Mouse (Mus musculus) limb, embryonic 14.5 days (tissue): ENCODE results near the gene Comp. TPM values are rescaled to one million over a fixed set of nuclear protein-coding genes. Genes with fewer than 3 reads are reported as not detected.

Experiments used
- ATAC-seq: fragments of 200-750 bp; cut with Nextera tagmentation; 2 replicates; pipeline ENCODE4 v1.8.0; 2017; ENCODE audit warnings: low read depth, moderate number of reproducible peaks, moderate TSS enrichment; ENCODE audit not compliant: low FRiP score
- DNase-seq: peaks from one replicate; pipeline ENCODE4 v3.0.0-alpha.2; 2015; ENCODE audit warnings: low spot score
- H3K27ac ChIP-seq: fragments of 300-500 bp; sonication (generic); replicated peaks from 2 replicates; pipeline ENCODE4 v1.5.1; 2014; ENCODE audit warnings: low read depth, mild to moderate bottlenecking, low read length, moderate library complexity, mixed read lengths
- H3K27me3 ChIP-seq: fragments of 300-500 bp; sonication (generic); 2 replicates; pipeline ENCODE4 v1.6.1; 2014; ENCODE audit warnings: low read length, mixed read lengths; ENCODE audit not compliant: control insufficient read depth, insufficient read depth
- H3K36me3 ChIP-seq: fragments of 300-500 bp; sonication (generic); 2 replicates; pipeline ENCODE4 v1.6.1; 2014; ENCODE audit warnings: mild to moderate bottlenecking, low read length, moderate library complexity, mixed read lengths; ENCODE audit not compliant: control insufficient read depth, insufficient read depth
- H3K4me1 ChIP-seq: fragments of 300-500 bp; sonication (generic); 2 replicates; pipeline ENCODE4 v1.6.1; 2014; ENCODE audit warnings: antibody characterized with exemption, low read length, mixed read lengths; ENCODE audit not compliant: control insufficient read depth, insufficient read depth
- H3K4me2 ChIP-seq: fragments of 300-500 bp; sonication (generic); replicated peaks from 2 replicates; pipeline ENCODE4 v1.6.1; 2014; ENCODE audit warnings: low read depth, mild to moderate bottlenecking, low read length, moderate library complexity; ENCODE audit not compliant: severe bottlenecking
- H3K4me3 ChIP-seq: fragments of 300-500 bp; sonication (generic); replicated peaks from 2 replicates; pipeline ENCODE4 v1.5.1; 2014; ENCODE audit warnings: low read length
- H3K9ac ChIP-seq: fragments of 300-500 bp; sonication (generic); 2 replicates; pipeline ENCODE4 v1.6.1; 2014; ENCODE audit warnings: mild to moderate bottlenecking, low read depth, low read length, moderate library complexity; ENCODE audit not compliant: severe bottlenecking
- H3K9me3 ChIP-seq: fragments of 300-500 bp; sonication (generic); 2 replicates; pipeline ENCODE4 v1.6.1; 2016; ENCODE audit warnings: low read length; ENCODE audit not compliant: control insufficient read depth
- POLR2A ChIP-seq: fragments of 200-500 bp; IDR thresholded peaks from 2 replicates; pipeline ENCODE4 v1.8.0; 2012; ENCODE audit warnings: inconsistent platforms, mild to moderate bottlenecking, moderate library complexity, borderline replicate concordance; ENCODE audit not compliant: insufficient read depth, insufficient read length; ENCODE audit errors: extremely low read depth
- WGBS: fragments of 180-500 bp; shearing (Covaris S2); extraction: QIAGEN DNeasy Blood & Tissue Kit; methylation state at CpG from one replicate; pipeline ENCODE4 v1.1.7; 2014; 5-methylcytosine and 5-hydroxymethylcytosine counted together
- polyA plus RNA-seq, 2 experiments: library from polyadenylated mRNA; depleted of rRNA in 1 of 2; stranded (reverse) in 1 of 2; unstranded in 1 of 2; fragments of >200 nt; fragmentation: Nextera tagmentation in 1 of 2; extraction: Ambion mirVana in 1 of 2; gene quantifications; 2 replicates each; pipeline versions ENCODE4 v1.2.1 to v1.2.3; 2012 to 2014

Gene Comp
- polyA plus RNA-seq, 2 experiments = 46.3 to 136 TPM

DNA sequence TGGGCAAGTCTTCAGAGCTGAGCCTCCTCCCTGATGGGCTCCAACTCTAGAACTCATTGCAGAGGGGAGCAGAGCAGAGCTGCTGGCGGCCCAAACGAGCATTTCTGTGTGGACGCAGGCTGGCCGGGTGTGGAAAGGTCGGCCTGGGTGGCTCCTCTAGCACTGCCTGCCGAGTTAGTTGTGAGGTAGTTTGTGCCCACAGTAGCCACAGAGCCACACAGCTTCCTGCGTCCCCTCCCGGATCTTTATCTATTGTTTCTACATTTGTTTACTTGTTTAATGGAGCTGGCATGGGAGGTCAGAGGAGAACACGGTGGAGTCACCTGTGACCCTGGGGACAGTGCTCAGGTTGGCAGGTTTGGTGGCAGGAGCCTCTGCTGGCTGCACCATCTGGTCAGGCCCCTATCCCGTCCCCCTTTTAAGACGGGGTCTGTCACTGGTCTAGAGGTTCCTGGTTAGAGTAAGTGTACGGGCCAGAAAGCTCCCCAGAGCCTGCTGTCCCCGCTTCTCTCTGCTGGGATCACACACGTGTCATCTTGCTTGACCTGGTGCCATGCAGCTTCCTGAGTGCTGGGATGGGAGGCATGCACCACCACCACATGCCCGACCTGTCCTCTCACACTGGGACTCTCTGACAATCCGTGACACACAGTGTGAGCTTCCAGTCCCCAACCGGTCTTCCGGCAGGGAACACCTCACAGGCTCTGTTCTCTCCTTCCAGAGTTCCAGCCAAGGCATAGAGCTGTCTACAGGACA is 48.2 kb downstream of the Comp start:
- Histone ChIP-seq H3K4me2 (no peak overlapping the region), H3K9ac (no peak overlapping the region), H3K27me3 (no peaks in the 10 kb centered on the region), H3K36me3 (no peaks in the 10 kb centered on the region), H3K27ac (no peak overlapping the region), H3K9me3 (no peaks in the 10 kb centered on the region), H3K4me3 (no peak overlapping the region), H3K4me1 (peaks cover 33% of the 10 kb centered on the region)
- ATAC-seq (no peak), DNase-seq (no peak)
- no peak for TF ChIP-seq POLR2A
- 77% methylated on average over 13 of the region's 18 CpGs for WGBS

DNA sequence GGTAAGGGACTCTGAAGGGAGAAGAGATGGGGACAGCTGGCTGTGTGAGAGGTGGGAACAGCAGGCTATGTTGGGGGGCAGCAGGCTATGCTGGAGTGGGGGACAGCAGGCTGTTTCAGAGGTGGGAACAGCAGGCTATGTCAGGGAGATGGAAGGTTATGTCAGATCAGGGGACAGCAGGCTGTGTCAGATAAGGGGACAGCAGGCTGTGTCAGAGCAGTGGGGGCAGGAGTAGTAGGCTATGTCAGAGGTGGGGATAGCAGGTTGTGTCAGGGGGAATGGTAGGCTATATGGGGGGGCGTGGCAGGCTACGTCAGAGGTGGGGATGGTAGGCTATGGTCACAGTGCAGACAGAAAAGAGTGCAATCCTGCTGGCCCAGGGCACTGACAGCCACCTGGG is 49.4 kb downstream of the Comp start:
- H3K4me1 ChIP-seq = peaks cover 22% of the 10 kb centered on the region
- no peak overlapping the region for H3K4me3 ChIP-seq
- H3K27ac ChIP-seq = no peak overlapping the region
- no peak for ATAC-seq
- H3K36me3 ChIP-seq = no peaks in the 10 kb centered on the region
- H3K27me3 ChIP-seq = no peaks in the 10 kb centered on the region
- H3K9ac ChIP-seq = no peak overlapping the region
- TF ChIP-seq POLR2A = no peak
- H3K9me3 ChIP-seq = no peaks in the 10 kb centered on the region
- DNase-seq = no peak
- H3K4me2 ChIP-seq = no peak overlapping the region
- 88% methylated on average over 2 of the region's 2 CpGs for WGBS

DNA sequence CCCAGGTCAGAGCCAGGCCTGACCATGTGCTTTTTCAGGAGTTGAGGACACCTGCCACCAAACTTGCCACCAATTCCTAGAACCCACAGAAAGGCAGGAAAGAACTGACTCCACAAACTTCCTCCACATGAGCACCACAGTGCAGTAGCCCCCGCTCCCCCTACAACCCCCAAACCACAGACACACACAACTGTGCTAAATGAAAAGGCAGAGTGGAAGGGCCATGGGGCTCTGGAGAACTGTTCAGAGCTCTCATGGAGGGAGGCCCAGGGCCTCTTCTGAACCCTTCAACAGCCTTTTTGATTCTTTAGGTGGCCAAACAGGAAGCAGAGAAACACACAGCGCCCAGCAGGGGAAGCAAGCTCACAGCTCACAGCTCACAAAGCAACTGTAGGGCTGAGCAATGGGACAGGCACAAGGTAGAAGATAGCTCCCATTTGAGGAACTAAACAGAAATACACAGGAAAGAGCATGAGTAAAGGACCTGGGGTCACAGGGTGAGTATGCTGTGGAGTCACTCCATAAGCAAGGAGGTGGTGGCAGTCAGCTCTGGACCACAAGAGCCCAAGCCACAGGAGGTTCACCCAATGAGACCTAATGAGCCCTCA is 53.0 kb downstream of the Comp start:
- WGBS = 79% methylated on average over 2 of the region's 2 CpGs
- no peaks in the 10 kb centered on the region for H3K9me3 ChIP-seq
- H3K36me3 ChIP-seq = no peaks in the 10 kb centered on the region
- no peaks in the 10 kb centered on the region for H3K4me1 ChIP-seq
- no peak overlapping the region for H3K4me2 ChIP-seq
- no peak for DNase-seq
- no peak for TF ChIP-seq POLR2A
- no peaks in the 10 kb centered on the region for H3K27me3 ChIP-seq
- no peak overlapping the region for H3K4me3 ChIP-seq
- H3K27ac ChIP-seq = no peak overlapping the region
- no peak overlapping the region for H3K9ac ChIP-seq
- no peak for ATAC-seq

DNA sequence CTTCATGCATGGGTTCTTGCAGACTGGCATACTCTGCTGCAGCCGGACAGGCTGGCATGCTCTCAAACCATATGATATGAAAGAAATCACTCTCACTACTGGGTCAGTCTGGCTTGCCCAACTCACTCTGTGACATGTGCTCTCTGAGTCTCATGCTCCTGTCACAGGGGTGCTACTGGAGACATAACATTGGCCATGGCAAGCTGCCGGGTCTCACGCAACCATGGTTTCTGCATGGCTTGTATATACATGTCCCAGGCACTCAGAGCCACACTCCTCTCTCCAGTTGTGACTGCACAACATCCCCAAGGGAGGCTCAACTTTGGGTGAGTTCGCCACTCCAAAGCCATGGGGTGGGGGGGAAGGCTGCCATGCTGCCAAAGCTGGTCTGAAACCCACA is 57.9 kb downstream of the Comp start:
- ATAC-seq (no peak), DNase-seq (no peak)
- H3K4me2 ChIP-seq = no peak overlapping the region
- H3K4me3 ChIP-seq = no peak overlapping the region
- no peak for TF ChIP-seq POLR2A
- no peak overlapping the region for H3K9ac ChIP-seq
- no peaks in the 10 kb centered on the region for H3K9me3 ChIP-seq
- H3K36me3 ChIP-seq = no peaks in the 10 kb centered on the region
- no peak overlapping the region for H3K27ac ChIP-seq
- WGBS = 91% methylated on average over 4 of the region's 4 CpGs
- H3K27me3 ChIP-seq = no peaks in the 10 kb centered on the region
- no peaks in the 10 kb centered on the region for H3K4me1 ChIP-seq

Other genes with a start within 250 kb of the Comp start
- gene Nr2c2ap, start 242.2 kb upstream of the Comp start, polyA plus RNA-seq (2012; rRNA removed) = 17.4 and 19.3 TPM in 2 replicates
- gene Nr2c2ap, start 242.2 kb upstream of the Comp start, polyA plus RNA-seq (2014; fragmentation: Nextera tagmentation; extraction: Ambion mirVana) = 18.3 and 20.8 TPM in 2 replicates
- 33.5 and 38.6 TPM in 2 replicates for gene Rfxank, start 234.4 kb upstream of the Comp start, polyA plus RNA-seq (2012; rRNA removed)
- gene Rfxank, start 234.4 kb upstream of the Comp start, polyA plus RNA-seq (2014; fragmentation: Nextera tagmentation; extraction: Ambion mirVana) = 17.6 and 17.8 TPM in 2 replicates
- gene Borcs8, start 234.1 kb upstream of the Comp start, polyA plus RNA-seq (2012; rRNA removed) = 84.2 and 89.1 TPM in 2 replicates
- gene Borcs8, start 234.1 kb upstream of the Comp start, polyA plus RNA-seq (2014; fragmentation: Nextera tagmentation; extraction: Ambion mirVana) = 61.4 and 61.8 TPM in 2 replicates
- gene Mef2b, start 233.8 kb upstream of the Comp start, polyA plus RNA-seq (2012; rRNA removed) = 0.67 and 0.82 TPM in 2 replicates
- gene Mef2b, start 233.8 kb upstream of the Comp start, polyA plus RNA-seq (2014; fragmentation: Nextera tagmentation; extraction: Ambion mirVana) = 0.37 TPM in 1 of 2 replicates, not detected in the other
- 151 and 303 TPM in 2 replicates for gene Tmem161a, start 201.2 kb upstream of the Comp start, polyA plus RNA-seq (2012; rRNA removed)
- 49.9 and 54.9 TPM in 2 replicates for gene Tmem161a, start 201.2 kb upstream of the Comp start, polyA plus RNA-seq (2014; fragmentation: Nextera tagmentation; extraction: Ambion mirVana)
- gene Slc25a42, start 161.3 kb upstream of the Comp start, polyA plus RNA-seq (2012; rRNA removed) = 23.6 and 27.9 TPM in 2 replicates
- gene Slc25a42, start 161.3 kb upstream of the Comp start, polyA plus RNA-seq (2014; fragmentation: Nextera tagmentation; extraction: Ambion mirVana) = 3.6 and 4.1 TPM in 2 replicates
- gene Sugp2, start 139.3 kb upstream of the Comp start, polyA plus RNA-seq (2012; rRNA removed) = 78.7 and 84.4 TPM in 2 replicates
- 30.6 and 33.8 TPM in 2 replicates for gene Sugp2, start 139.3 kb upstream of the Comp start, polyA plus RNA-seq (2014; fragmentation: Nextera tagmentation; extraction: Ambion mirVana)
- gene Armc6, start 139.1 kb upstream of the Comp start, polyA plus RNA-seq (2012; rRNA removed) = 35.0 and 42.3 TPM in 2 replicates
- gene Armc6, start 139.1 kb upstream of the Comp start, polyA plus RNA-seq (2014; fragmentation: Nextera tagmentation; extraction: Ambion mirVana) = 22.8 and 26.8 TPM in 2 replicates
- 81.2 and 81.3 TPM in 2 replicates for gene Homer3, start 90.7 kb upstream of the Comp start, polyA plus RNA-seq (2012; rRNA removed)
- gene Homer3, start 90.7 kb upstream of the Comp start, polyA plus RNA-seq (2014; fragmentation: Nextera tagmentation; extraction: Ambion mirVana) = 38.2 and 43.9 TPM in 2 replicates
- 58.1 and 66.2 TPM in 2 replicates for gene Ddx49, start 71.1 kb upstream of the Comp start, polyA plus RNA-seq (2012; rRNA removed)
- gene Ddx49, start 71.1 kb upstream of the Comp start, polyA plus RNA-seq (2014; fragmentation: Nextera tagmentation; extraction: Ambion mirVana) = 52.9 and 55.4 TPM in 2 replicates
- gene Cope, start 71.0 kb upstream of the Comp start, polyA plus RNA-seq (2012; rRNA removed) = 379 and 443 TPM in 2 replicates
- 340 and 371 TPM in 2 replicates for gene Cope, start 71.0 kb upstream of the Comp start, polyA plus RNA-seq (2014; fragmentation: Nextera tagmentation; extraction: Ambion mirVana)
- gene Cers1, start 57.8 kb upstream of the Comp start, polyA plus RNA-seq (2012; rRNA removed) = 12.4 and 22.0 TPM in 2 replicates
- 12.0 and 12.9 TPM in 2 replicates for gene Cers1, start 57.8 kb upstream of the Comp start, polyA plus RNA-seq (2014; fragmentation: Nextera tagmentation; extraction: Ambion mirVana)
- gene Gdf1, start 43.7 kb upstream of the Comp start, polyA plus RNA-seq (2012; rRNA removed) = 5.4 and 5.7 TPM in 2 replicates
- 1.2 TPM in 2 replicates for gene Gdf1, start 43.7 kb upstream of the Comp start, polyA plus RNA-seq (2014; fragmentation: Nextera tagmentation; extraction: Ambion mirVana)
- 39.0 and 47.6 TPM in 2 replicates for gene Upf1, start 20.3 kb upstream of the Comp start, polyA plus RNA-seq (2012; rRNA removed)
- 22.3 and 25.5 TPM in 2 replicates for gene Upf1, start 20.3 kb upstream of the Comp start, polyA plus RNA-seq (2014; fragmentation: Nextera tagmentation; extraction: Ambion mirVana)
- 37.8 and 58.5 TPM in 2 replicates for gene Crtc1, start 66.0 kb downstream of the Comp start, polyA plus RNA-seq (2012; rRNA removed)
- 26.3 and 31.1 TPM in 2 replicates for gene Crtc1, start 66.0 kb downstream of the Comp start, polyA plus RNA-seq (2014; fragmentation: Nextera tagmentation; extraction: Ambion mirVana)
- 48.7 and 72.6 TPM in 2 replicates for gene Klhl26, start 103.4 kb downstream of the Comp start, polyA plus RNA-seq (2012; rRNA removed)
- gene Klhl26, start 103.4 kb downstream of the Comp start, polyA plus RNA-seq (2014; fragmentation: Nextera tagmentation; extraction: Ambion mirVana) = 24.2 and 28.6 TPM in 2 replicates
- 13.1 and 17.7 TPM in 2 replicates for gene Tmem59l, start 113.8 kb downstream of the Comp start, polyA plus RNA-seq (2012; rRNA removed)
- 15.7 and 17.5 TPM in 2 replicates for gene Tmem59l, start 113.8 kb downstream of the Comp start, polyA plus RNA-seq (2014; fragmentation: Nextera tagmentation; extraction: Ambion mirVana)
- gene Crlf1, start 119.6 kb downstream of the Comp start, polyA plus RNA-seq (2012; rRNA removed) = 98.9 and 127 TPM in 2 replicates
- gene Crlf1, start 119.6 kb downstream of the Comp start, polyA plus RNA-seq (2014; fragmentation: Nextera tagmentation; extraction: Ambion mirVana) = 91.5 and 103 TPM in 2 replicates
- gene Rex1bd, start 133.2 kb downstream of the Comp start, polyA plus RNA-seq (2012; rRNA removed) = 154 and 175 TPM in 2 replicates
- 152 and 156 TPM in 2 replicates for gene Rex1bd, start 133.2 kb downstream of the Comp start, polyA plus RNA-seq (2014; fragmentation: Nextera tagmentation; extraction: Ambion mirVana)
- 1,215 and 1,844 TPM in 2 replicates for gene Uba52, start 137.2 kb downstream of the Comp start, polyA plus RNA-seq (2012; rRNA removed)
- 1,031 and 1,113 TPM in 2 replicates for gene Uba52, start 137.2 kb downstream of the Comp start, polyA plus RNA-seq (2014; fragmentation: Nextera tagmentation; extraction: Ambion mirVana)
- 363 and 431 TPM in 2 replicates for gene Fkbp8, start 154.2 kb downstream of the Comp start, polyA plus RNA-seq (2012; rRNA removed)
- 219 and 248 TPM in 2 replicates for gene Fkbp8, start 154.2 kb downstream of the Comp start, polyA plus RNA-seq (2014; fragmentation: Nextera tagmentation; extraction: Ambion mirVana)
- 52.5 and 61.0 TPM in 2 replicates for gene Kxd1, start 154.4 kb downstream of the Comp start, polyA plus RNA-seq (2012; rRNA removed)
- gene Kxd1, start 154.4 kb downstream of the Comp start, polyA plus RNA-seq (2014; fragmentation: Nextera tagmentation; extraction: Ambion mirVana) = 60.3 and 61.7 TPM in 2 replicates
- gene Ell, start 165.9 kb downstream of the Comp start, polyA plus RNA-seq (2012; rRNA removed) = 30.3 and 35.3 TPM in 2 replicates
- gene Ell, start 165.9 kb downstream of the Comp start, polyA plus RNA-seq (2014; fragmentation: Nextera tagmentation; extraction: Ambion mirVana) = 20.2 and 22.4 TPM in 2 replicates
- 213 and 279 TPM in 2 replicates for gene Isyna1, start 220.8 kb downstream of the Comp start, polyA plus RNA-seq (2012; rRNA removed)
- 94.4 and 103 TPM in 2 replicates for gene Isyna1, start 220.8 kb downstream of the Comp start, polyA plus RNA-seq (2014; fragmentation: Nextera tagmentation; extraction: Ambion mirVana)
- 163 and 236 TPM in 2 replicates for gene Ssbp4, start 235.3 kb downstream of the Comp start, polyA plus RNA-seq (2012; rRNA removed)
- gene Ssbp4, start 235.3 kb downstream of the Comp start, polyA plus RNA-seq (2014; fragmentation: Nextera tagmentation; extraction: Ambion mirVana) = 151 and 171 TPM in 2 replicates
- gene Lrrc25, start 242.6 kb downstream of the Comp start, polyA plus RNA-seq (2012; rRNA removed) = 3.5 and 4.5 TPM in 2 replicates
- gene Lrrc25, start 242.6 kb downstream of the Comp start, polyA plus RNA-seq (2014; fragmentation: Nextera tagmentation; extraction: Ambion mirVana) = 2.5 and 3.2 TPM in 2 replicates